Mouse (Mus musculus): ENCODE measurements at regions not wholly inside any gene's neighbourhood (a gene's known extent, or its start where the extent isn't known, plus 50 kb on each side); places are given as distances from the start of the nearest gene placed in this dataset.

DNA sequence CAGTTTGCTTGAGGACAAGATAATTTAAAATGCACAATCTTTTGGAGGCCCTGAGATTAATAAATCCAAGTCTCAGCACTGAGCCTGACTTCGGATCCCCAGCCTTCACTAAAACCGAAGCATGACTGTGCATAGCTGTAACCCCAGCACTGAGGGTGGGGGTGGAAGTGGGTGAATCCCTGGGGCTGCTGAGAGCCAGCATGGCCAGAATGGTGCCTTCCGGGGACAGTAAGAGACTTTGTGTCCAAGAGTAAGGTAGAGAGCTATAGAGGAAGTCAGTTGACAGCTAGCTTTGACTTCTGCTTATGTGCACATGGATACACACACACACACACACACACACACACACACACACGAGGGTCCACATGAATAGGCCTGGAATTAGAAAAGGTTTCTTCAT, 198.3 kb downstream of the Ifng start:
- TF ChIP-seq CTCF (IDR thresholded peaks at IDR 0.05; ENCODE audit: low read depth) (no peak), EP300 (IDR thresholded peaks at IDR 0.05; ENCODE audit: low read depth) (no peak)

Measured in liver, embryonic 14.5 days (tissue).